Mouse (Mus musculus) hindbrain, embryonic 12.5 days (tissue): ENCODE measurements around the gene Diras2. TPM values are rescaled to one million over a fixed set of nuclear protein-coding genes. Genes with fewer than 3 reads are reported as not detected.

ENCODE experiments used
- ATAC-seq: fragments of 200-750 bp; cut with Nextera tagmentation; 2 replicates; pipeline ENCODE4 v1.8.0; 2017; ENCODE audit warnings: moderate TSS enrichment; ENCODE audit not compliant: low FRiP score
- H3K27ac ChIP-seq: fragments of 300-500 bp; sonication (generic); 2 replicates; pipeline ENCODE4 v1.5.1; 2016; ENCODE audit warnings: mild to moderate bottlenecking
- H3K27me3 ChIP-seq: fragments of 300-500 bp; sonication (generic); 2 replicates; pipeline ENCODE4 v1.6.1; 2016; ENCODE audit warnings: mild to moderate bottlenecking
- H3K36me3 ChIP-seq: fragments of 300-500 bp; sonication (generic); 2 replicates; pipeline ENCODE4 v1.6.1; 2016; ENCODE audit warnings: mild to moderate bottlenecking
- H3K4me1 ChIP-seq: fragments of 300-500 bp; sonication (generic); 2 replicates; pipeline ENCODE4 v1.6.1; 2016
- H3K4me2 ChIP-seq: fragments of 300-500 bp; sonication (generic); replicated peaks from 2 replicates; pipeline ENCODE4 v1.6.1; 2016; ENCODE audit warnings: mild to moderate bottlenecking
- H3K4me3 ChIP-seq: fragments of 300-500 bp; sonication (generic); 2 replicates; pipeline ENCODE4 v1.5.1; 2016; ENCODE audit warnings: mild to moderate bottlenecking
- H3K9ac ChIP-seq: fragments of 300-500 bp; sonication (generic); 2 replicates; pipeline ENCODE4 v1.6.1; 2016; ENCODE audit warnings: mild to moderate bottlenecking, moderate library complexity
- H3K9me3 ChIP-seq: fragments of 300-500 bp; sonication (generic); replicated peaks from 2 replicates; pipeline ENCODE4 v1.6.1; 2016; ENCODE audit warnings: mild to moderate bottlenecking
- WGBS: fragments of 180-500 bp; shearing (Covaris S2); methylation state at CpG from one replicate; pipeline ENCODE4 v1.1.7; 2016; 5-methylcytosine and 5-hydroxymethylcytosine counted together
- polyA plus RNA-seq: library from polyadenylated mRNA; unstranded; fragments of >200 nt; fragmentation: Nextera tagmentation; extraction: Ambion mirVana; gene quantifications from 2 replicates; pipeline ENCODE4 v1.2.1, GENCODE M21; 2016

Diras2 gene
- polyA plus RNA-seq, 1 experiment from 2014 or later: 1.8 TPM

- no peak overlapping the region for H3K9ac ChIP-seq
- H3K4me2 ChIP-seq: no peak overlapping the region
- no peak overlapping the region for H3K27ac ChIP-seq
- no peaks in the 10 kb centered on the region for H3K36me3 ChIP-seq
- H3K4me3 ChIP-seq: no peak overlapping the region
- H3K27me3 ChIP-seq: no peaks in the 10 kb centered on the region
- no peaks in the 10 kb centered on the region for H3K9me3 ChIP-seq
- no peak for ATAC-seq
- H3K4me1 ChIP-seq: no peaks in the 10 kb centered on the region
- 91% methylated on average over 6 of the region's 6 CpGs for WGBS
Measured at GRCm38 (mm10) chr13:52546288-52546687, 15.2 kb upstream of the Diras2 start.

DNA sequence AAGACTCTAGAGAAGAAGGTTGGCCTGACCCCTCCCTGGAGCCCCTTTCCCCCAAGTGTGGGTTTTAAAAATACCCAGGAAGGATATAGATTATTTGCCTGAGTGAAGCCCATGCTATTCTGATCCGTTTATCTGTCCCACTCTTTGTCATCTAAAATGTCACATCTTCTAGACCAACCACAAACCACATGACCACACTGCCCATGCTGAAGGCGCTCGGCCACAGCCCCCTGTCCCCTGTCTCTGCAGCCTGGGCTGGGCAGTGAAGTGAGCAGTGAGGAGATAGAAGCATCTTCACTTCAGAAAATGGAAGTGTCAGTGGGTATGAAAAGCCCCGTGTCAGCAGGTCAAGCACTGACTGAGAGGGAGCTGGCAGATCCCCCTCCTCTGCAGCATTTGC lies 11.6 kb upstream of the Diras2 start:
- H3K4me2 ChIP-seq: no peak overlapping the region
- no peak for ATAC-seq
- 73% methylated on average over 4 of the region's 4 CpGs for WGBS

DNA sequence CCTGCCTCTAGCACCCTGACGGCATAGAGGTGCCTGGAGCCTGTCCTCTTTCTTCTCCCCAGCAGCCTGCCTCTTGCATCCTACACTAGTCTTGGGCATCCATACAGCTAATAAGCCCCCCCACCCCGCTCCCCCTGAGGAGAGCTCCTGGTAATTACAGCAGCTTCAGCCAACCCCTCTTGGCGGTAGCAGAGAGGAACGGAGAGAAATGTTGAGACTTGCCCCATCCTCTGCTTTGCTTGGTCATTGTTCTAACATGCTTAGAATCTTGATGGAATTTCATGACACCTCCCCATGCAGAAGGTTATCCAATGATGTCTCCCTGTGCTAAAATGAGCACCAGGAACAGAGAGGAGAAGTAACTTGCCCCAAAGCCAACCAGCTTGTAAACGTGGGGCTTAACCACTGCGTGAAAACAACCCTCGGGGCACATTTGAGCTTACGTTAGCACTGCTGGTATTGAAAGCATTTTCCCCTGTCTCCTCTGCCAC lies 11.0 kb upstream of the Diras2 start:
- Histone ChIP-seq H3K9me3 (no peaks in the 10 kb centered on the region), H3K9ac (no peak overlapping the region), H3K27me3 (no peaks in the 10 kb centered on the region), H3K4me2 (no peak overlapping the region), H3K36me3 (no peaks in the 10 kb centered on the region), H3K4me3 (no peak overlapping the region), H3K4me1 (no peaks in the 10 kb centered on the region), H3K27ac (no peak overlapping the region)
- WGBS: 82% methylated on average over 8 of the region's 8 CpGs
- no peak for ATAC-seq

More for the DNA sequence above, 11.6 kb upstream of the Diras2 start:
- no peak overlapping the region for H3K4me3 ChIP-seq
- H3K9ac ChIP-seq: no peak overlapping the region
- H3K27ac ChIP-seq: no peak overlapping the region
- no peaks in the 10 kb centered on the region for H3K9me3 ChIP-seq
- H3K36me3 ChIP-seq: no peaks in the 10 kb centered on the region
- H3K27me3 ChIP-seq: no peaks in the 10 kb centered on the region
- no peaks in the 10 kb centered on the region for H3K4me1 ChIP-seq

GRCm38 (mm10) chr13:52541385-52542035 lies 10.4 kb upstream of the Diras2 start:
- Histone ChIP-seq H3K9ac (no peak overlapping the region), H3K27ac (no peak overlapping the region), H3K36me3 (no peaks in the 10 kb centered on the region), H3K4me2 (no peak overlapping the region), H3K4me1 (no peaks in the 10 kb centered on the region), H3K9me3 (no peaks in the 10 kb centered on the region), H3K4me3 (no peak overlapping the region), H3K27me3 (no peaks in the 10 kb centered on the region)
- ATAC-seq: no peak
- 80% methylated on average over 5 of the region's 5 CpGs for WGBS

DNA sequence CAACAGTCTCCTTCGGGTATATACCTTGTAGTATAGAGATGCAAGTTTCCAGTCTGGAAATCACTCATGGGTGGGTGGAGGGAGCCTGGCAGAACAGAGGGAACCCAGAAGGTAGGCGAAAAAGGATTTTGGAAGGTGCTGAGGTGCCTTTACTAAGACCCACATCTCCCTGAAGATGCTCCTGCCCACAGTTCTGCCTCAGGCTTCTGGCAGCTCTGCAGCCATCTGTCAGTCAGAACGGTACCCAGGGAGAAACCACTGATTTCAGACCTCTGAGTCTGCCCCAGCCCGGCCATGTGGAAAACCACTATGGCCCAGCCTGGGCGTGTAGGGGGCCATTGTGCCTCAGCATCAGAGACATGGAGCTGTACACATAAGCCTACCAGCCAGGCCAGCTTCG lies 8.4 kb upstream of the Diras2 start:
- no peak overlapping the region for H3K9ac ChIP-seq
- H3K4me1 ChIP-seq: no peaks in the 10 kb centered on the region
- ATAC-seq: no peak
- H3K9me3 ChIP-seq: no peaks in the 10 kb centered on the region
- no peak overlapping the region for H3K4me2 ChIP-seq
- no peaks in the 10 kb centered on the region for H3K36me3 ChIP-seq
- no peak overlapping the region for H3K27ac ChIP-seq
- 82% methylated on average over 6 of the region's 6 CpGs for WGBS
- no peaks in the 10 kb centered on the region; the same call in 1 of the 2 replicates for H3K27me3 ChIP-seq
- no peak overlapping the region for H3K4me3 ChIP-seq

DNA sequence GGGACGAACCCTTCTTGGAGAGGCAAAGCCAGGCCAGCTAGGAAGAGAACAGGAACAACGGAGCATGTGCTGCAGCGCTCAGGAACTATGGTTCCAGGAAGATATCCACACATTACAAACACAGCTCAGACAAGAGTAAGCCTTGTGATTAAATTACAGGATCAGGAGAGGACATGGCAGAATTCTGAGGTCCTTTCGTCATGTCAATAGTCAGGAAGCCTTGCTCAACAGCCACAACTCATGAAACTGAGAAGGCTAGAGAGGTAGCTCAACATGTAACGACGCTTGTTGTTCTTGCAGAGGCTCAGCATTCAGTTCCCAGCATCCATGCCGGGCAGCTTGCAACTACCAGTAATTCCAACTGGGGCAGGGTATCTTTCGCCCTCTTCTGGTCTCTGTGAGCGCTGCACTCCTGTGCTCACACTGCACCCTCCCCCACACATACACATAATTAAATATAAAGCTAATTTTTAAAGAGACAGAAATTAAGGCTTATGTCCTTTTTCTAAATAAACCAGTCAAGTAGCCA lies 7.6 kb upstream of the Diras2 start:
- Histone ChIP-seq H3K4me2 (no peak overlapping the region), H3K4me1 (no peaks in the 10 kb centered on the region), H3K27ac (no peak overlapping the region), H3K27me3 (no peaks in the 10 kb centered on the region; the same call in 1 of the 2 replicates), H3K36me3 (no peaks in the 10 kb centered on the region), H3K4me3 (no peak overlapping the region), H3K9me3 (no peaks in the 10 kb centered on the region), H3K9ac (no peak overlapping the region)
- no peak for ATAC-seq
- 89% methylated on average over 9 of the region's 9 CpGs for WGBS

- no peak for ATAC-seq
- Histone ChIP-seq H3K4me1 (no peaks in the 10 kb centered on the region), H3K27me3 (no peaks in the 10 kb centered on the region; the same call in 1 of the 2 replicates), H3K4me2 (no peak overlapping the region), H3K36me3 (no peaks in the 10 kb centered on the region), H3K9me3 (no peaks in the 10 kb centered on the region), H3K4me3 (no peak overlapping the region), H3K9ac (no peak overlapping the region), H3K27ac (no peak overlapping the region)
- 96% methylated on average over 26 of the region's 26 CpGs for WGBS
Measured at GRCm38 (mm10) chr13:52537754-52538587, 6.9 kb upstream of the Diras2 start.

GRCm38 (mm10) chr13:52535542-52535941 lies 4.5 kb upstream of the Diras2 start:
- whole genome bisulfite sequencing: 5% methylated on average over 4 of the region's 4 CpGs
- H3K4me2 ChIP-seq: no peak overlapping the region
- ATAC-seq: no peak

DNA sequence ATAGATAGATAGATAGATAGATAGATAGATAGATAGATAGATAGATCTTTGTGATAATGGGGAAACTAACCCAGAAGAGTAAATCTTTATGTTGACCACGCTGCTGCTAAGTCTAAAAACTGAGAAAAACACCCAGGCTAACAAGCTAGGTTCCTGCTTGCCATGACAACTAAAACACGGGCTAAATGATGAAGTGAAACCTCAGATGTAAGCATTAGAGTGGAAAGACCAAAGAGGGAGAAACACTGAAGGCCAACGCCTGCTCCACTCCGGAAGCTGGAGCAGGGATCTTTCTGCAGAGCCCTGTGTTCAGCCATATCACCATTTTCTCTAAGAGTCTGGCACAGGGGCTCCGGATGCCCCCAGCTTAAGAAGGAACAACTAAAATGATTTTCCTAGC lies 2.6 kb upstream of the Diras2 start:
- H3K27me3 ChIP-seq: peaks cover 17% of the 10 kb centered on the region
- no peaks in the 10 kb centered on the region for H3K36me3 ChIP-seq
- 81% methylated on average over 5 of the region's 5 CpGs for WGBS
- no peaks in the 10 kb centered on the region for H3K9me3 ChIP-seq
- H3K4me2 ChIP-seq: no peak overlapping the region
- H3K4me3 ChIP-seq: no peak overlapping the region
- no peak overlapping the region for H3K27ac ChIP-seq
- H3K4me1 ChIP-seq: peaks cover 6% of the 10 kb centered on the region
- H3K9ac ChIP-seq: no peak overlapping the region
- no peak for ATAC-seq

More at GRCm38 (mm10) chr13:52535542-52535941, 4.5 kb upstream of the Diras2 start:
- Histone ChIP-seq H3K4me3 (no peak overlapping the region), H3K27ac (no peak overlapping the region), H3K9me3 (no peaks in the 10 kb centered on the region), H3K9ac (no peak overlapping the region), H3K27me3 (no peaks in the 10 kb centered on the region; the same call in 1 of the 2 replicates), H3K4me1 (no peaks in the 10 kb centered on the region; the same call in 1 of the 2 replicates), H3K36me3 (no peaks in the 10 kb centered on the region)

- Histone ChIP-seq H3K27ac (peak overlapping the region; percentile 75), H3K36me3 (no peaks in the 10 kb centered on the region), H3K4me2 (peak overlapping the region; percentile 98), H3K27me3 (peaks cover 17% of the 10 kb centered on the region), H3K9me3 (no peaks in the 10 kb centered on the region), H3K9ac (peak overlapping the region; percentile 74), H3K4me3 (peak overlapping the region; percentile 60), H3K4me1 (peaks cover 6% of the 10 kb centered on the region)
- 3% methylated on average over 49 of the region's 50 CpGs for WGBS
- peak; percentile 97 for ATAC-seq
Measured at GRCm38 (mm10) chr13:52530008-52530945, 802 bp downstream of the Diras2 start.

GRCm38 (mm10) chr13:52529188-52529972 lies 1.7 kb downstream of the Diras2 start:
- Histone ChIP-seq H3K9ac (no peak overlapping the region), H3K4me2 (peak overlapping the region; percentile 98), H3K4me3 (peak overlapping the region; percentile 60), H3K9me3 (no peaks in the 10 kb centered on the region), H3K27ac (no peak overlapping the region), H3K27me3 (peaks cover 17% of the 10 kb centered on the region), H3K36me3 (no peaks in the 10 kb centered on the region), H3K4me1 (peaks cover 6% of the 10 kb centered on the region)
- no peak for ATAC-seq
- WGBS: 57% methylated on average over 13 of the region's 13 CpGs
